Mouse (Mus musculus): ENCODE measurements around the gene Spry1.
"Not testable (repeated sequence)": the region's sequence is repeated elsewhere in the genome, so short reads cannot be mapped to it uniquely, and the experiment has no call there.

Spry1 gene

DNA sequence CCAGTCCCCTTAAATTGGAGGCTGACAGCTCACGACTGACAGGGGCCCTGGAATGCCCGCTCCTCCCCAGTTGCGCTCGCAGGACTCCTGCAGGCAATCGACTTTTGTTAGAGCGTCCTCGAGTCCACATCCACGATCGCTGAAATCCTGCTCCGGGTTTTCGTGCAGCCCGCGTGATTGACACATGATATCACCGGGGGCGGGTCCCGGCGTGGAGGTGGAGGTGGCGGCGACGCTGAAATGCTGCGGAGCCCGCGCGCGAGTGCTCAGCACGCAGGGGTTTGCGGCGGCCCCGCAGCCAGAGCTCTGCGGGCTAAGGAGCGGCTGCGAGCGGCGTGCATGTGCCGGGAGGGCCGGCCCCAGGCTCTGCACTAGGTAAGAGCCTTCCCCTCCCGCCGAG, at the start of gene Spry1:
Gene Spry1 (plus strand): TSS at position 258 of the 400 bp plus-strand sequence.
- DNase-seq (ENCODE audit: low read depth): peak; percentile 95

DNA sequence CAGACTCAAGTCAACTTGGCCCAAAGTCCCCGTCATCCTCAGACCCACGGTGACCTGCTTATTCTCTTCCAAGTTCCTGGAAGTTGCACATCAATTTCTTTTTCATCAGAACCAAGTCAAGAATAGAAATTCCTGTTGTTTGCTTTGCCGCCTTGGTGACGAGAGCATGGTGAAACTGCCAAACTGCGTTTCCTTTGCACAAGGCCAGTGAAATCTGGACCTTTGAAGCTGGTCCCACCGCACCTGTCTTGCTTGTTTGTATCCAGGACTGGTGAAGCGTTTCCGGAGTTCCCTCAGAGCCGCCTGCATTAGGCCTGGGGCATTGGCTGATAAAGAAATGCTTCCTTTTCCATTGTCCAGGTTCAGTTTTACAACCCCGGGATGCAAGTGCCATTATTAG, 44.0 kb upstream of the Spry1 start:
- no peak for DNase-seq (ENCODE audit: low read depth)

DNA sequence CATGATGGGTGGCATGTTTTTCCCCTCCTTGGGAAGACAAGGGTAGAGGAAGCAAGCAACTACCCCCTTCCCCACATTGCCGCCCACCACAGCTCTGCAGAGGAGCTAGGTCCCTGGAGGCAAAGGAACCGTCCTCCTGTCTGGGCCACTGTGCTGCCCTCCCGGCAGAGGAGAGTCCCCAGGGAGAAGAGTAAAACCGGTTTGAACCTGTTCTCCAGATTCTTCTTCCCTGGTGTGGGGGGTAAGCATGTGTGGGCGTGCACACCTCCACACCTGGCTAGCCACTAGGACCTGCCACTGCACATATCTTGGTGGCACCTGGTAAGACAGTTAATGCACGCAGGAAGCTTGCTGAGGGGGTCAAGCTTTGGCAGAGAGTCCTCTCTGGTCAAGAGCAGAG, 43.2 kb upstream of the Spry1 start:
- no peak for DNase-seq (ENCODE audit: low read depth)

DNA sequence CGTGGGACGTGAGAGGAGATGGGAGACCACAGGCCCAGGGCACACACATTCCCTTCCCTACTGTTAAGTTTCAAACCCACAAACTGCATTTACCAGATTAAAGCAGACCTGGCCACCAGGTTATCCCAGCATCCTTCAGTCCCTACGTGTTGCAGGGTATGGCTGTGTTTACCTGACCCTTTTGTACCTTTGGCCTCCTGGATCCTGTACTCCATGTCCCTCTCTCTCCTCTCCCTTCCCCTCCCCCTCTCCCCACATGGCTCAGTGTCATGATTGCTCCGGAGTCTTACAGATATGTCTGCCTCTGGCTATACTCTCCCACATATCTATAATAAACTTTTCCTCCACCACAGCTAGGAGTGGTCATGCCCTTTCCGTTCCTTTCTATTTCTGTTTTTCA, 42.5 kb upstream of the Spry1 start:
- DNase-seq (ENCODE audit: low read depth): no peak

DNA sequence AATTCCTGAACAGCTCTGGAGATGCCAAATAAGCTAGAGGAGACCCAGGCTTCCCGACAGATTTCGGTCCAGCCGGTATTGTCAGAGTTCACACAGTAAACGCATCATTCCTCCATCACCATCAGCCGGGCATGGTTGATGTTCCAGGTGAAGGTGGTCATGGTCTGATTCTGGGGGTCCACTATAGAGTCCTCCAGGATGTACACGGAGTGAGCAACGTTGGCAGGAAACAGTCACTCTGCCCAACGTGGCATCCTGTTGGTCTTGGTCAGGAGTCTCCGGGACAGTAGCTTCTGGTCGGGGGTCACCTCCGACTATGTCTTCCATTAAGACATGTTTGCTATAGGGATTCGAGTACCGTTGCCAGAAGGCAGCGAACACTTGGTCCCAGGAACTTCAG, 40.1 kb upstream of the Spry1 start:
- DNase-seq (ENCODE audit: low read depth): not testable (repeated sequence)

DNA sequence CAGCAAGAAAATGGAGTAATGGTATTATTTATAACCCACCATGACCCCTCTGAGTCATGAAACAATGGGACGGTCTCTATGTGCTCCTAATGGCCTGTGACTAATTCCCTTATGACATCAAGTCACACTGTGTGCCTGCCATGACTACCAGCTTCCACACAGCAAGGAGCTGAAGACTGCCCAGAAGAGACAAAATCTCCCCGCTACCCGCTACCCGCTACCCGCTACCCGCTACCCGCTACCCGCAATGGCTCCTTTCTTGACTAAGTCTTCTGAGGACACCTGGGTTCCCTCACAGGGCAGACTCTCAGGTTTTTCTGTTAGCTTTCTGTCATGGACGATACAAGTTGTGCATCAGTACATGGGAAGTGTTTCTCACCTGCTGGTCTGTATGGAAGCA, 37.4 kb upstream of the Spry1 start:
- DNase-seq (ENCODE audit: low read depth): no peak

DNA sequence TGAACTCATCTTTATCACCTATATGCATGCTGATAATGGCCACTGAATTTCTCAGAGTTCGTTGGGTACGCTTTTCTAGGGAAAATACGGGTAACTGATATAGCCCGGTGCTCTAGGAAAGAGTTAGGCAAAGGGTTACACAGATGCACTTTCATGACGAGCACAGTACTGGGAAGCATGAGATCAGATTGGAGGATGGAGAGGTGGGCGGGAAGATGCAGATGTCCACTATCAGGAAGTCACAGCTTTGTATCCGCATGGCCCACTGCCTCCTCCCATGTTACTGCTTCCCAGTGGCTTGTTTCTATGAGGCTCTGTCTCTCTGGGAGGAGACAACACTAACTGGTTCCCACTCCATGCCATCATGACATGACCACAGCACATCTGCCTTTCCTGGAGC, 36.9 kb upstream of the Spry1 start:
- DNase-seq (ENCODE audit: low read depth): no peak

DNA sequence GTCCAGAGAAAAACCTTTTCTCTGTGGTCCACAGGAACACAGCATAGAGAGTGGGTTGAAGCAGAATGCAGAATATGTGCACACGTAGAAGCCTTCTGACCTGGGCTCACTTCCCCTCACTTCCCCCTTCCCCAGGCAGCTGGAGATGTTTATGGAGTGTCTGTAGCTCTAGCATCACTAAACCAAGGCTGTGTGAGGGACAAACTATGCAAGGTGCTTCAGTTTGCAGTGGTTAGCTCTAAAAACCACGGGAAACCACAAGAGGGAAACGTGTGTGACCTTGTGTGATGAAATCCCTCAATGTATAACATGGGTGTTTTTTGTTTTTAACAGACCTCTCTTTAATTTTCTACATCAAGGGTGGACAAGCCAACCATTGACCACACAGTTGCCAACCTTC, 36.2 kb upstream of the Spry1 start:
- no peak for DNase-seq (ENCODE audit: low read depth)

DNA sequence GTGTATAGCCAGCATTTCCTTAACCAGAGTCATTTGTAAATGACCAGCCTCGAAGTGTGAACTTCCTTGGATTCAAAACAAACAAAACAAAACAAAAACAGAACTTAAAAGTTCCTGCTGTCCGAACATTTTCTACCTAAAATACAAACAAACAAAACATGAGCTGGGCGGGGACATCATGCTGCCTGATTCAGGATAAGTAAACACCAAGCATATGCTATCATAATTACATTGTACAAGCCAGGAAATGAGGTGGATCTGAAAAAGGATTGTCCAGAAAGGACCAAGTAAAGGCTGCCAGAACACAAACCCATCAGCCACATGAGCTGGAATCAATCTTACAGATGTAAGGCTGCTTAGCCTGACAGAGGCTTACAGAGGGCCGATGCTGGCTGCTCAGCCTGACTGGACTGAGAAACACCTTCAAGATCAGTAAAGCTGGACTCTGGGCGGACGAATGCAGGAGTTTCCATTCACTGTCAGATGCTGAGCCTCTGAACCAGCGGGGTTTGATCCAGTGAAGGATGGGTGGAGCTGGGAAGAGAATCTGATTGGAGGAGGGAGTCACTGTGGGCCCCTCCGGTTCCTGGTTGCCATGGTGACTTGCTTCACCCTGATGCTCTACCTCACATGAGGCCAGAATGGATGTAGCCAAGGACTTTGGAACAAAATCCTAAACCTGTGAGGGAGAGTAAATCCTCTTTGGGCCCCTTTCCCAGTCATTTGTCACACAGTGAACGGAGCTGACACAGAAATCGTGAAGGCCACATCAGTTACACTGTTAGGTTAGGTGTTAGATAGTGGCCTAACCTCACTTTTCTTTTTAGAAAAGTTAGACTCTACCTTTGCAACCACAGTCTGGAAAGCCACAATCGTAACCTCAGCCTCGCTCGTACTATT, 34.5 kb upstream of the Spry1 start:
- DNase-seq (ENCODE audit: low read depth): no peak

DNA sequence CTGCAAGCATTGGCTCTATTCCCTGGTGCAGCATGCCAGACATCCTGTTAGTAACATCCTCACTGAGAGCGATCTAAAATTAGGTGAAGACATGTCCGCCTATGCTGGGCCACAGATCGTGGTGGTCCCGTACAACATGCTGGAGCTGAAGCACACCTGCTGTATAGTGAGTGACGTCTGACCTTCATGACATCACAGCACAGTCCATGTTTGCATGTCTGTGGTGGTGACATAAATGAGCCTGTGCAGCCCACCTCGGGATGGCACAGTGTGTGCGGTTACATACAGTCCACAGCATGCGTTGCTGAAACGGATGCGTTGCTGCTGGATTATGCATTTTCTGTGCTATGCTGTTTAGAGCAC, 33.9 kb upstream of the Spry1 start:
- DNase-seq (ENCODE audit: low read depth): no peak

DNA sequence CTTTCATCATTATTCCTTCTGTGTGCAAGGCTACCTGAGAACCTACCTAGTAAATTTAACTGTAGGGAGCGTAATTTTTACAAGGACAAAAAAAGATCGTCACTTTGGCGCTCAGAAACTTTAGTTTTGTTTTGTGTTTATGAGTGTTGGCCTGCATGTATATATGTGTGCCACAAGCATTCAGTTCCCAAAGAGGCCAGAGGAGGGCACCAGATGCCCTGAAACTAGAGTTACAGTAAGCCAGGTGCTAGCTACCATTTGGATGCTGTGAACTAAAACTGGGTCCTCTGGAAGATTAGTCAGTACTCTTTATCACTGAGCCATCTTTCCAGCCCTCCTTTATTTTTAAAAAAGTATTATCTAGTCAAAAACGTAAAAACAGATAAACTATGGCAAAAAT, 30.8 kb upstream of the Spry1 start:
- DNase-seq (ENCODE audit: low read depth): peak; percentile 21

DNA sequence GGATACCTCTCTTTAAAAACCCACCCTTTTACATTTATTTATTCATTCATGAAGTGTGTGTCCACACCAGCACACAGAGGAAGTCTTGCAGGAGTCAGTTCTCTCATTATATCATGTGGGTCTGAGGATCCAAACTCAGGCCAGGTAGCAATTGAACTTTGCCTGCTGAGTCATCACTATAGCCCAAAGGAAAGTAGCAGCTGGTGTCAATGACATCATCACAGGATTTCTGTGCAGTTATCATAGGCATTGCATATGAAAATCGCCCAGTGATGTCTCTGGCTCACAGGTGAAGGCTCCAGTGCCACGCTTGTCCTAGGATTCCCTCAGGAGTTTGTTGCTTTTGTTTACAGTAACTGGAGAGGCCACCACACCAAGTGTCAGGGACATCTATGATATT, 29.1 kb upstream of the Spry1 start:
- DNase-seq (ENCODE audit: low read depth): no peak

DNA sequence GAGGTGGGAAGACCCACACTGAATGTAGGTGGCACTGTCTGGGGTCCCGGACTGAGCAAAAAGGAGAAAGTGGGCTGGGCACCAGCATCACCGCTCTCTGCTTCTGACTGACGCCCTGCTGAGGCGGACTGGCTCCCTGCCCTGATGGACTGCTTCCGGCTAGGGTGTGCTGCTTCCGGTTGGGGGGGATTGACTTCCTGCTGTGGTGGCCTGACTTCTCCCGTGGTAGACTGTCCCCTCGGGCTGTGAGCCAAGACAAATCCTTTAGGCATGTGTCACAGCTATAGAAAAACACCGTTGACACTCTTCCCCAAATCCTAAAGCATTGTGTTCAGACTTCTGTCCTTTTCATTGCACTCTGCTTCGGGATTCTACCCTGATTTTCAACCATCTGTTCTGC, 26.0 kb upstream of the Spry1 start:
- no peak for DNase-seq (ENCODE audit: low read depth)

DNA sequence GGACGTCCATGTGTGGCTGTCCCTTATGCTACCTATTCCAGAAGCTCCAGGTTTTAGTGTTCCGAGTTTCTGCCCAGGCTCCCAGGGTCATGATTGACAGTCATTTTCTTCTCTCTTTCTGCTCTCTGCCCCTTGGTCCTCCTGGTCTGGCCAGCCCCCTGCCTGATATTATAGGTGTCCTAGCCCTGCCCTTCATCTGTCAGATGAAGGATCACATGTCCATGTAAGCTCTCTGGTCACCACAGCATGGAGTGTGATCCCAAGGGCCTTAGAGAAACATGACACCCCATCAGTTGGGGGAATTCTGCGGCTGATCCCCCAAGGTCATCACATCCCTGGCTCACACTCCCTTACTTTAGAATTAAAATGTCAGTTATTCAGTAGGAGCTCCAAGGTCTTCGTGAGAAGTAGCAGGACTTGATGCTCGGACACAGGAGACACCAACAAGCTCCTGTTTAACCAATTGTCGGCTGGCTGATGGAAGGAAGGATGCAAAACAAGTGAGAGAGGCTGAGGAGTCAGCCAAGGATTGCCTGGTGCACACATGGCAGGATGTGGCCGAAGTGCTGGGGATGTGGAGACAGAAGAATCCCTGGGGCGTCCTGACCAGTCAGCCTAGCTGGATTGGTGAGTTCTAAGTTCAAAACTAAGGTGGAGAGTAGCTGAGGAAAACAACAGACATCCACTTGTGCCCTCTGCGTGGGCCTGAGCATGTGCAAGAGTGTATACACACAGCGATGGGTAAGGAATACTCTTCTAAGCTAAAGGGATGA, 24.7 kb upstream of the Spry1 start:
- DNase-seq (ENCODE audit: low read depth): no peak

DNA sequence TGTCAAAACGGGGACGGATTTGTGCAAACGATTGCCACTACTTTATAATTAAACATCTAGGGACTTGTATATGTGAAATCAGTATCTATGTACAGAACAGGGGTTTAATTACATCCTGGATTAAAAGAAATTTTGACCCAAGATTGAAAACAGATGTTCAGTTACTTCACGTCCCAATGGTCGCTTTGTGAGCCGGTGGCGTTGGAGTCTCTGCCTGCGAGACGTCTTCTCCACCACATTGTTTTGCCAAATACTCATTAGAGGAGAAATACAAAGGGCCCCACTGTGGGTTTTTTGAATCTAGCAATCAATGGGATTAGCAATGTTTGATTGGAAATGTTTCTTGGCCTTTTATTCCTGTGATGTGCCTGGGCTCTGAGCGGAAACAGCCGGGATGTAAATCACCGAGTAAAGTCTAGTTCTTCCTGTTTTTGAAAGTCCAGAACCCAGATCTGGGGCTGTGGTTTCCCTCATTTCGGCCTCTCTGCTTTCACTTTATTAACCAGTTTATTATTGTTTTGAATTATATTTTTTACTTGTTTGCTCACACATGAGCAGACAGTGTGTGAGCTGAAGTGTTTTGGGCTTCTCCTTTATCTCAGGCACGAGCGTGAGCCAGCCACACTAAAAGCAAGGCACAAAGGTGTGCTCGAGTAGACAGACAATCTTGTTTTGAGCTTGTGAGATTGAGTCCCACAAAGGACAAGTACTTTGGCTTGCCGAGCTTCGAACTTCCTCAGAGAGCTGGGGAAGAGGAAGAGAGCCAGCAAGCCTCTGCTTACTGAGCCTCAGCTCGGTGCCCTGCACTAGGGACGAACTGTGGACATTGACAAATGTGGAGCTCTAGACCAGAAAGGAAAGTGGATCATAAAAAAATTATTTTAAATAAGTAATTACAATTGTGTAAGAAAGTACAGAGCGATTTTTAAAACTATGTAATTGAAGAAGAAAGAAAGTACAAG, 22.9 kb upstream of the Spry1 start:
- DNase-seq (ENCODE audit: low read depth): no peak

DNA sequence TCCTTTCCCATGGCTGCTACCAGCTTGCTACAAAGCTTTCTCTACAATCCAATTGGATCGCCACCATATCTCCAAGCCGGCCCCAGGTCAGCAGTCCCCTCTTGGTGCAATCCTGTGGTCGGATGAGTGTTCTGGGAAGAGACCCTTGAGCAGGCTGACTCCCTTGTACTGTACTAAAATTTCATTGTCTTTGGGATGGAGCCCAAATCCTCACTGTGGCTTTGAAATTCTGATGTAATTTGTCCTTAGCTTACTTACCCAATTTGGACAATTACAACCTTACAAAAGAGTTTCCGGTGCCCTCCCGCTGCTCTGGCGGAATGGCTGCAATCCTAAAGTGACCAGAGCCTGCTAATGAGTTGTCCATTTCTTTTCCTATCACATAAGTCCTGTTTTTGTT, 7.5 kb upstream of the Spry1 start:
- no peak for DNase-seq (ENCODE audit: low read depth)

DNA sequence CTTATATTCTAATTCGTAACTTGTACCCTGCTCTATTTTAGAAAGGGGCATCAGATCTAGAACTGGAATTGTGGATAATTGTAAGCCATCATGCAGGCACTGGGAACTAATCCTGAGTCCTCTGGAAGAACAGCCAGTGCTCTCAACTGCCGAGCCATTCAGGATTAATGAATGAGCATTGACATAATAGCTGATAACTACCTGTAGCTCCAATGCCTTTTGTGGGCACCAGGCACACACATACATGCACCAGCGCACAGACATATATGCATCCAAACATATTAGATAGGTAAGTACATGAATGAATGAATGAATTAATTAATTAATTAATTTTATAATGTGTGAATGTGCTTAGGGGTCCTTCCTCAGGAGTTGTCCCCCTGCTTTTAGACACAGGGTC, 7.0 kb upstream of the Spry1 start:
- no peak for DNase-seq (ENCODE audit: low read depth)

DNA sequence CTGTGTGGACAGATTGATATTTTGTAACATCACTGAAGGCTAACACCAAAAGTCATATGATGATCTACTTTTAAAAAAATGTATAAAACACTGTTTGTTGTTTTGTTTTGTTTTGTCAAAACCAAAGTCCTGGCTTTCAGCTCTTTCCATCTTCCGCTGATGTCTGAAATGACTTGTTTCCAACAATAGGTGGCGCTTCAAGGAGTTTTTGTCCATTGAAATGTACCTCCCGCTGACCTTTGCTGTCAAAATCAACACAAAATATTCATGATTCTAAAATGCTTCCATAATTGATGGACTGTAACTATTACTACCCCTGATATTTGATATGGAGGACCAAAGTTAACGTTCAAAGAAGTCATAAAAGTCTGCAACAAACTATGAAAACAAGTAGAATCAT, 5.1 kb upstream of the Spry1 start:
- DNase-seq (ENCODE audit: low read depth): no peak

DNA sequence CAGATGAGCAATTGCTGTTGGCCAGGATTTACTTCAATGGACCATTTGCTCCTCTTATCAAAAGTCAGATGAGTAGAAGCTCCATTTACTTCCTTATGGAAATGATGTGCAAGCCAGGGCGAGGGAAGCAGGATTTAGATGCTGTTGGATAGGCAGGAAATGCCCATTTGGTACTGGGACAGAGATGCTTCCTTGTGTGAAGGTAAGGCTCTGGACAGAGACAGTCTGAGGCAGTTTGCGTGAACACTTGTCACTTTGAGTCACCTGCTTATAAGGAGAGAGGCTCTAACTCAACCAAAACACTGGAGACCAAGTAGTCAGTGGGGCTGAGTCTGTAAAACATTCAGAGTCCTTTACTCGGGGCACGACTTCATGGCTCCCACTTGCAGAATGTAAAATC, 2.8 kb upstream of the Spry1 start:
- no peak for DNase-seq (ENCODE audit: low read depth)

DNA sequence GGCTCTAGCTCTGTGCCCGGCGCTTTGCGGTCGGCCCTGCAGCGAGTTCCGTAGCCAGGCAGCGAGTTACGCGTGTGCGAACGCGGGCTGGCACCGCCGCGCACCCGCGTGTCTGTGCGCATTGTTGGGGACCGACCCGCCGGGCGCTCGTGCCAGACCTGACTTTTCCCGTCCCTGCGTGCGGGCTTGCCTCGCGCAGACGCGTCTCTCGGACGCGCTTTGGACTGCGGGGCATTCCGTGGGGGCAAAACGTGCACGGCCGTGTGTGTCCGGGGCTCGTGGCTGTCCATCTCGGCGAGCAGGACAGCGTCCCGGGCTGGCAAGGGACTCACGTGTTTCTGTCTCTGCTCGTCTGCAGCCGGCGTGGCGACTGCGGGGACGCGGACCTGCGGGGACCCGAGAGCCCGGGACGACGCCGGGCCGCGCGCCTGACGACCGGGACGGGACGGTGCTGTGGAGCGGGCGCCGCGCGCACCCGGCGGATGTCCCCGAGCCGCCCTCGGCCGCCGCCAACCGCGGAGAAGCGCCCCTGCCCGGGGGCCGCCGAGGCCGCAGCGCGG, 495 bp downstream of the Spry1 start:
- no peak for DNase-seq (ENCODE audit: low read depth)

DNA sequence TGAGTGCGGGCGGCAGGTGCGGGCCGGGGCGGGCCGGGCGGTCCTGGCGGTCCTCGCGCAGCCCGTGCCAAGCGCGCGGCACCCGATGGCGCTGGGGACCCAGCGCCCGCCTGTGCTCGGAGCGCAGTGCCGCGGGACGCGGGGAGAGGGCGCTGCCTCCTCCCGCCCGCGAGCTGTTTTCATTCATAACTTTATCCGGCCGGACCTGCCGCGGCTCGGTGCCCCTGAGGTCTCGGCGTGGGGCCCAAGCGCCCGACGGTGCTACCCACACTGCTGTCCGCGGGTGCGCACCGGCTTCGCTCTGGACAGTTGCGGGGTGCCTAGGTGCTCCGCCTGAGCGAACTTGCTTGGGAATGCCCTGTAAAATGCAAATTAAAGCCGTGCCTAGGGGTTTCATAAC, 1.1 kb downstream of the Spry1 start:
- DNase-seq (ENCODE audit: low read depth): no peak

All from c-Kit-positive CD71-positive TER-119-negative erythroid progenitor cells, embryonic 14.5 days (primary cell).